Mouse (Mus musculus) ES-E14 (cell line): ENCODE data around the gene Lgr6. TPM values are rescaled to one million over a fixed set of nuclear protein-coding genes. Genes with fewer than 3 reads are reported as not detected.

ENCODE experiments used
- DNase-seq: peaks from one replicate; pipeline ENCODE4 v3.0.0-alpha.2; 2013; ENCODE audit warnings: low read depth, low spot score
- H3K27ac ChIP-seq: 2 replicates; pipeline ENCODE4 v1.5.1; 2012; ENCODE audit warnings: low read depth, mild to moderate bottlenecking, low read length, moderate library complexity, mixed read lengths; ENCODE audit not compliant: poor library complexity, insufficient read depth, severe bottlenecking
- H3K36me3 ChIP-seq: 2 replicates; pipeline ENCODE4 v1.6.1; 2012; ENCODE audit warnings: mild to moderate bottlenecking, low read length, moderate library complexity, mixed read lengths; ENCODE audit not compliant: control insufficient read depth, poor library complexity, insufficient read depth, severe bottlenecking
- H3K4me1 ChIP-seq, 2 experiments: fragments of 150-350 bp in 1 of 2; sonication (generic) in 1 of 2; 2 replicates each; pipeline ENCODE4 v1.6.1; 2012; ENCODE audit warnings: low read length in 2 of 2, mild to moderate bottlenecking in 1 of 2, mixed read lengths in 1 of 2; ENCODE audit not compliant: control insufficient read depth in 2 of 2, insufficient read depth in 2 of 2, poor library complexity in 1 of 2
- H3K4me3 ChIP-seq, 2 experiments: fragments of 150-350 bp in 1 of 2; sonication (generic) in 1 of 2; 2 replicates each; pipeline ENCODE4 v1.5.1; 2012; ENCODE audit warnings: low read length in 2 of 2, low read depth in 1 of 2, mild to moderate bottlenecking in 1 of 2, mixed read lengths in 1 of 2; ENCODE audit not compliant: insufficient read depth in 1 of 2, poor library complexity in 1 of 2, severe bottlenecking in 1 of 2
- H3K9ac ChIP-seq: 2 replicates; pipeline ENCODE4 v1.6.1; 2012; ENCODE audit warnings: low read depth, mild to moderate bottlenecking, low read length, mixed read lengths; ENCODE audit not compliant: poor library complexity, insufficient read depth, severe bottlenecking
- H3K9me3 ChIP-seq: fragments of 150-350 bp; sonication (generic); 2 replicates; pipeline ENCODE4 v1.6.1; 2012; ENCODE audit warnings: low read depth, mild to moderate bottlenecking, low read length; ENCODE audit not compliant: control insufficient read depth, insufficient read depth
- CHD2 ChIP-seq: IDR thresholded peaks from 2 replicates; pipeline ENCODE4 v1.6.1; 2014; ENCODE audit warnings: mild to moderate bottlenecking, low read depth, low read length, inconsistent platforms
- HCFC1 ChIP-seq: IDR thresholded peaks from 2 replicates; pipeline ENCODE4 v1.6.1; 2012; ENCODE audit warnings: low read length, inconsistent platforms, borderline replicate concordance; ENCODE audit not compliant: insufficient read depth
- MAFK ChIP-seq: IDR thresholded peaks from 2 replicates; pipeline ENCODE4 v1.6.1; 2014; ENCODE audit warnings: mild to moderate bottlenecking, low read depth, low read length, inconsistent platforms; ENCODE audit not compliant: insufficient read depth
- ZC3H11A ChIP-seq: IDR thresholded peaks from 2 replicates; pipeline ENCODE4 v1.6.1; 2012; ENCODE audit warnings: low read depth, mild to moderate bottlenecking, inconsistent platforms, low read length, borderline replicate concordance
- ZNF384 ChIP-seq: IDR thresholded peaks from 2 replicates; pipeline ENCODE4 v1.6.1; 2012; ENCODE audit warnings: low read depth, low read length, inconsistent platforms
- in situ Hi-C, 2 experiments: fragments of 600-800 bp; cut with MboI; formaldehyde crosslinking; loops; one replicate each; pipeline ENCODE4 v1.15.1; 2025; ENCODE audit warnings: low sequenced_read_pairs in 2 of 2, inconsistent platforms in 1 of 2; ENCODE audit not compliant: unreplicated experiment in 2 of 2
- total RNA-seq: library from RNA; depleted of rRNA; stranded (reverse); fragments of 300-350 nt; gene quantifications from 2 replicates; pipeline ENCODE4 v1.2.3, GENCODE M21; 2012

Gene Lgr6
- total RNA-seq, 1 experiment = 1.7 TPM

DNA sequence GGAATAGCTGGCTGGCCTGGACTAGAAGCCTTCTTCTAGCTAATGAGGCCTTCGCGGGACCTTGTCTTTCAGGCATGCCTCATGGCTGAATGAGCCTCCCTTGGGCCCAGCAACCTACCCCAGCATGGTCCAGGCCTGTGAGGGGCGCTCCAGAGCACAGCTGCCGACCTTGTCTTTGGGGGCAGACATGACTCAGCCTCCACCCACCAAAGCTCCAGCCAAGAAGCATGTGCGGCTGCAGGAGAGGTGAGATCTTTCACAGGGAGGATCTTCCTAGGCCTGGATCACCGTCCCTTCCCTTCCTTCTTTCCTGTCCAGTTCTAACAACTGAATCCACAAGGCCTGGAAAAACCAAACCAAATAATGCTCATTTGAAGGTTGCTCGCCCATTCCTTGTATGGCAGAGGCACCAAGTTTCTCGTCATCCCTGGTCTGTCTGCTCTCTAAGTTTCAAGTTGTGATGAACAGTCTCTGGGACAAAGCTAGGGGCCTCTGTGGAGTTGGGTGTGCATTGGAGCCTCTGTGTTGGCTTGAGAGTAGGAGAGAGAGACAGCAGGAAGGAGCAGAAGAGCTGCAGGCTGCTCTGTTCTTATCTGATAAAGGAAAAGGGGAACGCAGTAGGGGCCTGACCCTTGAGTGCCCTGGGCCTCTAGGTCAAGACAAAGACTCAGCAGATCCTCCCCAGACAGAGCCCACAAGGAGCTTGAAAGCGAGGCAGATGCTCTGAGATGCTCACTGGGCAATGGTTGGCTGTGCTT, 28.8 kb upstream of the Lgr6 start:
- no peak for DNase-seq
- TF ChIP-seq HCFC1 = no peak
- TF ChIP-seq ZNF384 = no peak
- no peak for TF ChIP-seq ZC3H11A
- TF ChIP-seq MAFK = no peak
- TF ChIP-seq CHD2 = no peak
- in situ Hi-C loops = no loop called here
- H3K4me3 ChIP-seq = no peak overlapping the region
- H3K9me3 ChIP-seq = no peaks in the 10 kb centered on the region
- peaks cover 0 to 29% of the 10 kb centered on the region in 2 experiments; a peak in 2 of 4 replicates for H3K4me1 ChIP-seq
- H3K36me3 ChIP-seq = no peaks in the 10 kb centered on the region
- H3K9ac ChIP-seq = no peak overlapping the region
- H3K27ac ChIP-seq = no peak overlapping the region

DNA sequence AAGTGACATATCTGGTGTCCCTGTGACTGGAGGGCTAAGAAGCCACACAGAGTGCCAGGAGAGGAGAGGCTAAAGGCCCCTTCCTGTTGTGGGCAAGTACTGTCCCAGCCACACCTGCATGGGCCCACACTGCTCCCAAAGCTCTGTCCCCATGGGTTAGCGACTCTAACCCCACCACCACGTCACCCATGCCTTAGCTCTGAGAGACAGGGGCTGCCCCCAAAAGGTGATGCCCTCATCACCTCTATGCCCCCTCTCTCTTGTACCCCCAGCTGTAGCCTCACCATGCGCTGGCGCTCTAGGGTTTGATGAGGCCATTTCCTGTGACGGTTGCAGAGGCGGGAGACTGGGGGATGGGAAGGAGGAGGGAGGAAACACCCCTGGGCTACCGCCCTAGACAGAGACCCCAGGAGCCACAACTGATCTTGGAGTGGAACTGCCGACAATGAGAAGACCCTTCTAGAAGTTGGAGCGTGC, 27.9 kb upstream of the Lgr6 start:
- no peaks in the 10 kb centered on the region for H3K36me3 ChIP-seq
- H3K27ac ChIP-seq = no peak overlapping the region
- in situ Hi-C loops = no loop called here
- DNase-seq = no peak
- peaks cover 2 to 29% of the 10 kb centered on the region in 2 experiments; a peak in 2 of 4 replicates for H3K4me1 ChIP-seq
- TF ChIP-seq HCFC1 = no peak
- TF ChIP-seq MAFK = no peak
- TF ChIP-seq ZNF384 = no peak
- no peak for TF ChIP-seq CHD2
- TF ChIP-seq ZC3H11A = no peak
- H3K9ac ChIP-seq = no peak overlapping the region
- H3K4me3 ChIP-seq = no peak overlapping the region
- H3K9me3 ChIP-seq = no peaks in the 10 kb centered on the region

DNA sequence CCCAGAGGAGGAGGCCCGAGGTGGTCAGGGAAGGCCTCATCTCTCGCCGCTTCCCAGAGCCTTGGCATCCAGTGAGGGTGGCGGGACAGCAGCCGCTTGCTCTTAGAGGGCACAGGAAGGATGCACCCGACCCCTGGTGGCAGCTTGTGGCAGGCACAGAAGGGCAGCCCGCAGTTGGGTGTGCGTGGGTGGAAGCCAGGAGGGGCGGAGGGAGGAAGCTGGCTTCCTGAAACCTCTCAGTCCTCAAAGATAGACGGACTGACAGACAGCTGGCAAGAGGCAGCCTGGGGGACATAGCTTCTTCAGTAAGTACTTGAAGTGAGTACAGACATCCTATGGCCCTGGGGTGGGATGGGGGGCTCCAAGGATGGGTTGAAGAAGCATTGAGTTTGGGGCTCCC, 27.4 kb upstream of the Lgr6 start, which contains the start of gene Ptpn7:
Gene Ptpn7, plus strand, starts transcription at position 228 of the 400 bp plus-strand sequence.
- Histone ChIP-seq H3K4me3 (no peak within 1 kb of the TSS), H3K4me1 (peaks cover 2 to 29% of the 10 kb centered on the region in 2 experiments; a peak in 2 of 4 replicates), H3K27ac (no peak within 1 kb of the TSS), H3K9me3 (no peaks in the 10 kb centered on the region), H3K36me3 (no peaks in the 10 kb centered on the region), H3K9ac (no peak within 1 kb of the TSS)
- DNase-seq = no peak
- TF ChIP-seq CHD2 = no peak
- TF ChIP-seq HCFC1 = no peak
- no peak for TF ChIP-seq MAFK
- TF ChIP-seq ZNF384 = no peak
- TF ChIP-seq ZC3H11A = no peak
- in situ Hi-C loops = no loop called here

DNA sequence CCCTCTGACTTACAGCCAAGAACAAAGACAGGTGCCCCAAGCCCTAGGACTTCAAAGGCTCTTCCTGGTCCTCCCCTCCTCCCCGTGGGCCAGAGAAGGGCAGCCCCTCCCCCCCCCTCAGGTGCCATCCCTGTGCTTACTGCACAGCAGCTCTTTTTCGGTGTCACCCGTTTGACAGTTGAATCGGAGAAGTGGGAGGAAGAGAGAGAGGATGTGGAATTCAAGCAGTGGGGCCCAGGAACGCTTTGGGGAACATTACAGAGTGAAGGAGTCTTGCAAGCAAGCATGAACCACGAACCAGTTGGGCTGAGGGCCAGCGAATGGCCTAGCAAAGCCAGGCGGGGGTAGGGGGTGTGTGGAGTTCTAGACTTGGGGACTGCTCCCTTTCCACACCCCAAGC, 26.5 kb upstream of the Lgr6 start:
- no peak overlapping the region for H3K4me3 ChIP-seq
- TF ChIP-seq CHD2 (no peak), MAFK (no peak), ZC3H11A (no peak), HCFC1 (no peak), ZNF384 (no peak)
- H3K9ac ChIP-seq = no peak overlapping the region
- H3K9me3 ChIP-seq = no peaks in the 10 kb centered on the region
- peaks cover 2 to 29% of the 10 kb centered on the region in 2 experiments; a peak in 2 of 4 replicates for H3K4me1 ChIP-seq
- DNase-seq = no peak
- no peak overlapping the region for H3K27ac ChIP-seq
- in situ Hi-C loops = no loop called here
- H3K36me3 ChIP-seq = no peaks in the 10 kb centered on the region
